Mouse (Mus musculus): ENCODE results near the gene Trpt1. TPM values are rescaled to one million over a fixed set of nuclear protein-coding genes. Genes with fewer than 3 reads are reported as not detected.

Gene Trpt1
- total and polyA plus RNA-seq, 3 experiments, result 20.7 to 26.4 (median 26.3) TPM

DNA sequence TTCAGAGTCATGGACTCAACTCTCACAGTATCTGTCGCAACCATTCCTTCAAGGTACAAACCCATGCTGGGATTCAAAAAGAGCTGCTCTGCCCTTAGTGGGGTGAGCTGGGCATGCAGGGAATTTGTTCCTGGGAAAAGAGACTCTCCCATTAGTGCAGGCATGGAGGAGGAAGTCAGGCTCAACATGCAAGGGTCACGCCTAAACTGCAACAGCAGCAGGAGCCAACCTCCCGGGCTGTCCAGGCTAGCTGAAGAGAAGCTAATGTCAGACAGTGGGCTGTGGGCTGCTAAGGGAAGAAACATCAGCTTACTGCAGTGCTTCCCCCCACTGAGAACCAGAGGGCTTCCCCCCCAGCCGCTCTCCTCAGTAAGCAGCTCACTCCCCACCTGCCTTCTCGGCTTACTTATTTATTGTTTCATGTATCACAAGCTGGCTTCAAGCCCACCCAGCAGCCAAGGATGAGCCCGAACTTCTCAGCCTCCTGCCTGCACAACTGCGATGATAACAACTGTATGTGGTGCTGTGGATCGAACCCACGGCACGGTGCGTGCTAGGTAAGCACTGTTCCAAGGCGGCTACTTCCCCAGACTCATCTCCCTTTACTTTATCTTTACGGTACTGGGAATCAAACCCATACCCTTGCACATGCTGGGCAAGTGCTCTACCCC lies 23.5 kb upstream of the Trpt1 start:
- Histone ChIP-seq H3K27ac (no peak overlapping the region), H3K36me3 (ENCODE audit: control insufficient read depth, insufficient read depth, low read length) (no peaks in the 10 kb centered on the region), H3K4me3 (no peak overlapping the region), H3K4me1 (ENCODE audit: control insufficient read depth, insufficient read depth, low read length) (peaks cover 5% of the 10 kb centered on the region), H3K27me3 (ENCODE audit: control insufficient read depth, insufficient read depth, low read length) (no peaks in the 10 kb centered on the region), H3K9ac (ENCODE audit: low read depth, low read length) (no peak overlapping the region), H3K79me2 (replicated peaks; ENCODE audit: control insufficient read depth, insufficient read depth, low read length) (no peaks in the 10 kb centered on the region; the same call in 1 of the 2 replicates)
- no peak for DNase-seq
- intact Hi-C loops (cut with DNase I), result no loop called here
- TF ChIP-seq POLR2A (IDR thresholded peaks at IDR 0.05; ENCODE audit: insufficient read depth, low read depth, low read length), result no peak
- no peak for TF ChIP-seq CTCF (IDR thresholded peaks at IDR 0.05)
- TF ChIP-seq EP300 (IDR thresholded peaks at IDR 0.05; ENCODE audit: insufficient read depth, low read depth, low read length), result no peak
- WGBS, result 77% methylated on average over 13 of the region's 13 CpGs

DNA sequence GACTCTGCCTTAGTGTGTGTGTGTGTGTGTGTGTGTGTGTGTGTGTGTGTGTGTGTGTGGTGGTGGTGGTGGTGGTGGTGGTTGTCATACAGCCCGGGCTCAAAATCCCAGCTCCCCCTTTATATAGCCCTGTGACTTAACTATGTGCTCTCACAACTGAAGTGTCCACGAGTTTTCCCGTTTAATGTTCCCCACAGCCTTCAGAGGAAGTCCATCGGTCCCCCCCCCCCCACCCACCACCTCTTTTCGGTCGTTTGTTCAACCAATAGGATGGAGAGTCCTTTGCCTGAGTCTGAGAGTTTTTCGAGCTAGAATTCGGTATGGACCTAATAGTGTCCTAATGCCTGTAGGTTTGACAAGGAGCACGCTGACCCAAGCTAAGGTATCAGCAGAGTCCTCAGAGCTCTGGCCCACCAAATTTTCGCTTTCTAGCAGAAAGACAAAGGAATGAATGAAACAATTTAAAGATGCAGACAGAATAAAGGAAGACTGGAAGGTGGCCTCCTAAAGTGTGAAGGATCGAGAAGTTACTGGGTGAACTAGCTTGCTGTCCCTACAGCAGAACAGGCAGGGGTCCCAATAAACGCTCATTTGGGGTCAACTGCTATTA lies 22.2 kb upstream of the Trpt1 start:
- H3K4me1 ChIP-seq (ENCODE audit: control insufficient read depth, insufficient read depth, low read length), result peaks cover 5% of the 10 kb centered on the region
- TF ChIP-seq EP300 (IDR thresholded peaks at IDR 0.05; ENCODE audit: insufficient read depth, low read depth, low read length), result no peak
- TF ChIP-seq POLR2A (IDR thresholded peaks at IDR 0.05; ENCODE audit: insufficient read depth, low read depth, low read length), result no peak
- no peak for TF ChIP-seq CTCF (IDR thresholded peaks at IDR 0.05)
- intact Hi-C loops (cut with DNase I), result no loop called here

DNA sequence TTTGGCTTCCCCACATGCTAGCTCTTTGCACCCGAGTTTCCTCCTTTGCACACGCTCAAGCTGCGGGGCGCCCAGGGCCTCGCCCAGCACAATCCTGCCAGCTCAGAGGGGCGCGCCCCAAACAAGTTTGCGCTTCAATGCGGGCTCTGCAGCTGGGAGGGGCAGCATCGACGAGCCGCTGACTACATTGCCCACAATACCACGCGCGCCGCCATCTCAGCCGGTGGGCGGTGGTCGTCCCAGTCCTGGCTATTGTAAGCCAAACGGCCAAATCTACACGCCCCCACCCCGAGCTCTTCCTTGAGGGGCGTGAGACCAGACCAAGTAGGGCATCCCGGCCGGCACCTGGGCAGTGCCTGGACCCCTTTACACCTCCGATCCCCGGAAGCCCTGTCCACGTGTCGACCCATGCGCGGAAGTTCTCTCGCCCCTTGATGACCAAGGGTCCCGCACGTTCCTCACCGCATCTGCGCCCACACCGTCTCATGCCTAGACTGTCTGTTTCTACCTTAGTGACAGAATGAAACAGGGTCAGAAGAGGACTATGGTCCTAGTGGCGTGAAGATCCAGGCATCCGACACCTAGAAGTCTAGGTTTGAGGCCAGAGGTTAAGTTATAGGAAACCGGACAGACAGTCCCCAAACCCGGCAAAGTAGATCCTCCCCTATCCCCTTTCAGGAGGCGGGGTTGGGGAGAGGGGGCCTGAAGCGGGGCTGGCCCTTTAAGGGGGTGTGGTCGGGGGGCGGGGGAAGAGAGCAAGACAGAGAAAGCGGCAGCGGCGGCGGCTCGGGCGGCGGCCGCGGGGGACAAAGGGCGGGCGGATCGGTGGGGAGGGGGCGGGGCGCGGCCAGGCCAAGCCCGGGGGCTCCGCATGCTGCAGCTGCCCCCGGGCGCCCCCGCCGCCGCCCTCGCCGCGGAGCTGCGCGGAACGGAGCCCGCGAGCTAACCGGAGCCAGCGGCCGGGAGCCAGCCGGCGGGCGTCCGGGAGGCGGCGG lies 21.4 kb upstream of the Trpt1 start, which contains the start of gene Ppp1r14b:
Gene Ppp1r14b (plus strand): TSS at position 758 of the 995 bp plus-strand sequence.
- Histone ChIP-seq H3K27me3 (ENCODE audit: control insufficient read depth, insufficient read depth, low read length) (no peaks in the 10 kb centered on the region), H3K9ac (ENCODE audit: low read depth, low read length) (peak within 1 kb of the TSS; percentile 69), H3K27ac (peak within 1 kb of the TSS; percentile 83), H3K36me3 (ENCODE audit: control insufficient read depth, insufficient read depth, low read length) (no peaks in the 10 kb centered on the region), H3K79me2 (replicated peaks; ENCODE audit: control insufficient read depth, insufficient read depth, low read length) (no peaks in the 10 kb centered on the region), H3K4me1 (ENCODE audit: control insufficient read depth, insufficient read depth, low read length) (peaks cover 5% of the 10 kb centered on the region), H3K4me3 (peak within 1 kb of the TSS; percentile 68)
- TF ChIP-seq POLR2A (IDR thresholded peaks at IDR 0.05; ENCODE audit: insufficient read depth, low read depth, low read length) (0 out of 2 replicates have a peak, but pooled peaks have one; percentile 44), CTCF (IDR thresholded peaks at IDR 0.05) (no peak)
- 3% methylated on average over 75 of the region's 84 CpGs for WGBS
- intact Hi-C loops (cut with DNase I), result loop anchor here (5.0 kb wide), 1 partner anchor 32 kb away; the partner anchor contains the start of genes Bad and Gpr137
- peak; percentile 84 to 87 for DNase-seq

More for the DNA sequence above, 22.2 kb upstream of the Trpt1 start:
- Histone ChIP-seq H3K36me3 (ENCODE audit: control insufficient read depth, insufficient read depth, low read length) (no peaks in the 10 kb centered on the region), H3K9ac (ENCODE audit: low read depth, low read length) (no peak overlapping the region), H3K27ac (peak overlapping the region; percentile 83), H3K4me3 (peak overlapping the region; percentile 68), H3K27me3 (ENCODE audit: control insufficient read depth, insufficient read depth, low read length) (no peaks in the 10 kb centered on the region), H3K79me2 (replicated peaks; ENCODE audit: control insufficient read depth, insufficient read depth, low read length) (no peaks in the 10 kb centered on the region)
- WGBS, result 40% methylated on average over 12 of the region's 12 CpGs
- DNase-seq, result no peak

DNA sequence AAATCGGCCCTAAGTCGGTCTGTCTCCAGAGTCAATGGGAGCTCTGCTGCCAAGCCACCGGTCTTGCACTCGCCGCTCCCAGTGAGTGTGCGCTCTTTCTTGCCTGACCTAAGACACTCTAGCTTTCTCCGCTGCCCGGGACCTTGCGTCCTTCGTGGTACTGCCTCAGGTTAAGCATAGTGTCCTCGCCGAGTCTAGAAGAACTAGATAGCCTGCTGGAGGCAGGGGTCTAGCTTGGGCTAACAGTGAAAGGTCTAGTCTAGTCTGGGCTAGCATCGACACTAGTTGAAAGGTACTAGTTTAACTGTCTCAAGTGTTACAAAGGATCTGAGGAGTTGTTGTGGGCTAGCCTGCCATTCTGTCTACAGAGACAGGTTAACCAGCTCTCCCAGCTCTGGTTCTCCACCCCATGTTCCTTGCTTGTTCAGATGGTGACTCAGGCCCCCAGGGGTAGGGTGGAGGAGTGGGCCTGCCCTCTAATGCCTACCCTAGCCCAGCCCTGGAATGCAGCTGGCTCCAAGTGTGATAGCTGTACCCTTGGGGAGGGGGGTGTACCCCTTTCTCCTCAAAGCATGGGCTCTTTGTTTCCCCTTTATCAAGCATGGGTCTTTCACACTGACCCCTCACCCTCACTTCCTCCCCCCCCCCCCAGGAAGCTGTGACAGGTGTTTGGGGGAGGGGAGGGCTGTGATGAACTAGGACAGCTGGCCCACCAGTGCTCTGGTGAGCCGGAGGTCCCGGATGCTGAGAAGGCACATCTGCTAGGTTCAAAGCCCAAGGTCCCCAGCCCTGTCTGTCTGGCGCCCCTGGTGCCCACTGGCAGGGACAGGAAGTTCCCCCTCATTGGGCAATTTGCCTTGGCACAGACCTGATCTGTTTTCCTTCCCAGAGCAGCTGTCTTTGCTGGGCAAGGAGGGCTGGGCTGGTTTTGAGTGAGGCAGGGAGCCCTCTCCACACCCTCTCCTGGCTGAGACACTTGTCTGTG lies 20.1 kb upstream of the Trpt1 start, which contains the start of gene Plcb3:
Gene Plcb3 (minus strand): TSS at position 934 of the 985 bp plus-strand sequence.
- Histone ChIP-seq H3K27me3 (ENCODE audit: control insufficient read depth, insufficient read depth, low read length) (no peaks in the 10 kb centered on the region), H3K79me2 (replicated peaks; ENCODE audit: control insufficient read depth, insufficient read depth, low read length) (no peaks in the 10 kb centered on the region), H3K4me3 (peak within 1 kb of the TSS; percentile 49), H3K9ac (ENCODE audit: low read depth, low read length) (peak within 1 kb of the TSS; percentile 69), H3K27ac (peak within 1 kb of the TSS; percentile 76), H3K36me3 (ENCODE audit: control insufficient read depth, insufficient read depth, low read length) (no peaks in the 10 kb centered on the region), H3K4me1 (ENCODE audit: control insufficient read depth, insufficient read depth, low read length) (peaks cover 3% of the 10 kb centered on the region; the same call in 1 of the 2 replicates)
- DNase-seq, result peak; percentile 62 to 77
- TF ChIP-seq POLR2A (IDR thresholded peaks at IDR 0.05; ENCODE audit: insufficient read depth, low read depth, low read length) (peak; percentile 10; the same call in 1 of the 2 replicates), EP300 (IDR thresholded peaks at IDR 0.05; ENCODE audit: insufficient read depth, low read depth, low read length) (no peak), CTCF (IDR thresholded peaks at IDR 0.05) (peak; percentile 24)
- intact Hi-C loops (cut with DNase I), result loop anchor here (5.0 kb wide), 1 partner anchor 34 kb away; the partner anchor contains the start of genes Bad and Gpr137
- WGBS, result 1% methylated on average over 16 of the region's 16 CpGs

All from heart, adult 2 months (tissue).